Mouse (Mus musculus) liver, adult 2 months (tissue): Measurements from ENCODE around the gene Ltbp1.

ENCODE experiments used
- CTCF ChIP-seq: fragments of 200-500 bp; IDR thresholded peaks from 2 replicates; pipeline ENCODE4 v1.5.1; 2011; ENCODE audit warnings: low read depth, low read length, control low read depth
- POLR2A ChIP-seq: fragments of 200-500 bp; IDR thresholded peaks from 2 replicates; pipeline ENCODE4 v1.6.1; 2011; ENCODE audit warnings: low read length, control low read depth; ENCODE audit not compliant: insufficient read depth; ENCODE audit errors: extremely low read depth

DNA sequence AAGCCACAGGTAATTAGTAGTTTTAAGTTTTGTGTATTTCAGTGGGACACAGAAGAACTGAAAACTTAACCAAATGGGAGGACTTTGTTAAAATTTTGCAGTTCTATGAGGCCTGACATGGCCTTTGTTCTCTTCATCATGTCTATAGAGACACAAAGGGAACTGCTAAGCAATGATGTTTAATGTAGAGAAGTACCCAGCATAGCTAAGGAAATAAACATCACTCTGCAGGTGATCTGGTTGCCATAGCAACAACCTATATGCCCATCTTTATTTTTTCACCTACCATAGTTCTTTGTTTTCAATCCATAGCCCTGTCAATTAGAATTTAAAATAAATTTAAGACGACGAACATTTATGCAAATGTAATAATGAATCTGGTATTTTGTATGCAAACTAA is 233.3 kb downstream of the Ltbp1 start:
- TF ChIP-seq CTCF (no peak), POLR2A (no peak)
